Mouse (Mus musculus): ENCODE measurements around the gene Prdm1. TPM values are rescaled to one million over a fixed set of nuclear protein-coding genes. Genes with fewer than 3 reads are reported as not detected.

Gene Prdm1
- polyA plus RNA-seq, 1 experiment = 8.3 TPM

GRCm38 (mm10) chr10:44463856-44464255, 64.4 kb downstream of the Prdm1 start:
- TF ChIP-seq POLR2A (IDR thresholded peaks at IDR 0.05; ENCODE audit: low read depth, low read length) = no peak
- no peak for TF ChIP-seq CTCF (IDR thresholded peaks at IDR 0.05; ENCODE audit: extremely low read depth, insufficient read length, insufficient replicate concordance, low read depth, low read length)
- H3K36me3 ChIP-seq (ENCODE audit: control insufficient read depth, insufficient read depth, low read length) = no peaks in the 10 kb centered on the region
- no peak overlapping the region for H3K4me3 ChIP-seq (ENCODE audit: low read depth, low read length)
- H3K4me1 ChIP-seq (ENCODE audit: control insufficient read depth, insufficient read depth, insufficient read length, low read length) = peaks cover 4% of the 10 kb centered on the region; the same call in 1 of the 2 replicates
- no peak overlapping the region for H3K27ac ChIP-seq (ENCODE audit: insufficient read depth, low read depth, low read length)
- 88% methylated on average over 4 of the region's 4 CpGs for WGBS
- no peaks in the 10 kb centered on the region for H3K27me3 ChIP-seq (ENCODE audit: control insufficient read depth, insufficient read depth, low read length)

GRCm38 (mm10) chr10:44462351-44462750, 66.0 kb downstream of the Prdm1 start:
- 91% methylated on average over 8 of the region's 8 CpGs for WGBS
- H3K36me3 ChIP-seq (ENCODE audit: control insufficient read depth, insufficient read depth, low read length) = no peaks in the 10 kb centered on the region
- H3K4me1 ChIP-seq (ENCODE audit: control insufficient read depth, insufficient read depth, insufficient read length, low read length) = peaks cover 4% of the 10 kb centered on the region; the same call in 1 of the 2 replicates
- no peaks in the 10 kb centered on the region for H3K27me3 ChIP-seq (ENCODE audit: control insufficient read depth, insufficient read depth, low read length)
- H3K27ac ChIP-seq (ENCODE audit: insufficient read depth, low read depth, low read length) = no peak overlapping the region
- TF ChIP-seq CTCF (IDR thresholded peaks at IDR 0.05; ENCODE audit: extremely low read depth, insufficient read length, insufficient replicate concordance, low read depth, low read length) (no peak), POLR2A (IDR thresholded peaks at IDR 0.05; ENCODE audit: low read depth, low read length) (no peak)
- no peak overlapping the region for H3K4me3 ChIP-seq (ENCODE audit: low read depth, low read length)

GRCm38 (mm10) chr10:44461063-44461462, 67.2 kb downstream of the Prdm1 start:
- Histone ChIP-seq H3K4me1 (ENCODE audit: control insufficient read depth, insufficient read depth, insufficient read length, low read length) (peaks cover 6% of the 10 kb centered on the region), H3K4me3 (ENCODE audit: low read depth, low read length) (no peak overlapping the region), H3K36me3 (ENCODE audit: control insufficient read depth, insufficient read depth, low read length) (no peaks in the 10 kb centered on the region), H3K27me3 (ENCODE audit: control insufficient read depth, insufficient read depth, low read length) (no peaks in the 10 kb centered on the region), H3K27ac (ENCODE audit: insufficient read depth, low read depth, low read length) (no peak overlapping the region)
- TF ChIP-seq CTCF (IDR thresholded peaks at IDR 0.05; ENCODE audit: extremely low read depth, insufficient read length, insufficient replicate concordance, low read depth, low read length) = no peak
- no peak for TF ChIP-seq POLR2A (IDR thresholded peaks at IDR 0.05; ENCODE audit: low read depth, low read length)
- WGBS = 91% methylated on average over 6 of the region's 6 CpGs

- no peaks in the 10 kb centered on the region for H3K36me3 ChIP-seq (ENCODE audit: control insufficient read depth, insufficient read depth, low read length)
- H3K4me1 ChIP-seq (ENCODE audit: control insufficient read depth, insufficient read depth, insufficient read length, low read length) = peaks cover 6% of the 10 kb centered on the region
- H3K27me3 ChIP-seq (ENCODE audit: control insufficient read depth, insufficient read depth, low read length) = no peaks in the 10 kb centered on the region
- TF ChIP-seq POLR2A (IDR thresholded peaks at IDR 0.05; ENCODE audit: low read depth, low read length) = no peak
- peak; percentile 25; the same call in 1 of the 2 replicates for TF ChIP-seq CTCF (IDR thresholded peaks at IDR 0.05; ENCODE audit: extremely low read depth, insufficient read length, insufficient replicate concordance, low read depth, low read length)
- H3K4me3 ChIP-seq (ENCODE audit: low read depth, low read length) = no peak overlapping the region
- H3K27ac ChIP-seq (ENCODE audit: insufficient read depth, low read depth, low read length) = no peak overlapping the region
- 22% methylated on average over 6 of the region's 6 CpGs for WGBS
Measured at GRCm38 (mm10) chr10:44460095-44460810, 68.0 kb downstream of the Prdm1 start.

GRCm38 (mm10) chr10:44459321-44460000, 68.8 kb downstream of the Prdm1 start:
- Histone ChIP-seq H3K4me1 (ENCODE audit: control insufficient read depth, insufficient read depth, insufficient read length, low read length) (peaks cover 10% of the 10 kb centered on the region), H3K27me3 (ENCODE audit: control insufficient read depth, insufficient read depth, low read length) (no peaks in the 10 kb centered on the region), H3K36me3 (ENCODE audit: control insufficient read depth, insufficient read depth, low read length) (no peaks in the 10 kb centered on the region), H3K27ac (ENCODE audit: insufficient read depth, low read depth, low read length) (0 out of 2 replicates have a peak overlapping the region, but pooled peaks have one; percentile 67), H3K4me3 (ENCODE audit: low read depth, low read length) (peak overlapping the region; percentile 24)
- no peak for TF ChIP-seq CTCF (IDR thresholded peaks at IDR 0.05; ENCODE audit: extremely low read depth, insufficient read length, insufficient replicate concordance, low read depth, low read length)
- no peak for TF ChIP-seq POLR2A (IDR thresholded peaks at IDR 0.05; ENCODE audit: low read depth, low read length)
- 24% methylated on average over 11 of the region's 11 CpGs for WGBS

- H3K27me3 ChIP-seq (ENCODE audit: control insufficient read depth, insufficient read depth, low read length) = no peaks in the 10 kb centered on the region
- 1% methylated on average over 54 of the region's 54 CpGs for WGBS
- TF ChIP-seq CTCF (IDR thresholded peaks at IDR 0.05; ENCODE audit: extremely low read depth, insufficient read length, insufficient replicate concordance, low read depth, low read length) (peak; percentile 53), POLR2A (IDR thresholded peaks at IDR 0.05; ENCODE audit: low read depth, low read length) (peak; percentile 74)
- H3K27ac ChIP-seq (ENCODE audit: insufficient read depth, low read depth, low read length) = peak overlapping the region; percentile 67
- H3K4me1 ChIP-seq (ENCODE audit: control insufficient read depth, insufficient read depth, insufficient read length, low read length) = peaks cover 12% of the 10 kb centered on the region
- peak overlapping the region; percentile 85 for H3K4me3 ChIP-seq (ENCODE audit: low read depth, low read length)
- no peaks in the 10 kb centered on the region for H3K36me3 ChIP-seq (ENCODE audit: control insufficient read depth, insufficient read depth, low read length)
Measured at GRCm38 (mm10) chr10:44458534-44459315, 69.6 kb downstream of the Prdm1 start.

Data from small intestine, adult 2 months (tissue).